Mouse (Mus musculus): ENCODE results near the gene Mbd6. TPM values are rescaled to one million over a fixed set of nuclear protein-coding genes. Genes with fewer than 3 reads are reported as not detected.
A peak's percentile ranks its signal among the peaks of the same experiment; 100 is the strongest.

Gene Mbd6
- total RNA-seq, 2 experiments from 2014 or later, result 18.7 to 28.9 TPM

GRCm38 (mm10) chr10:127263631-127264030, 25.2 kb downstream of the Mbd6 start:
- no peak for DNase-seq

- no peak for DNase-seq
Measured at GRCm38 (mm10) chr10:127262548-127263398, 26.0 kb downstream of the Mbd6 start, which contains the start of gene Kif5a. TSS of gene Kif5a (minus strand) at chr10:127263348.

DNA sequence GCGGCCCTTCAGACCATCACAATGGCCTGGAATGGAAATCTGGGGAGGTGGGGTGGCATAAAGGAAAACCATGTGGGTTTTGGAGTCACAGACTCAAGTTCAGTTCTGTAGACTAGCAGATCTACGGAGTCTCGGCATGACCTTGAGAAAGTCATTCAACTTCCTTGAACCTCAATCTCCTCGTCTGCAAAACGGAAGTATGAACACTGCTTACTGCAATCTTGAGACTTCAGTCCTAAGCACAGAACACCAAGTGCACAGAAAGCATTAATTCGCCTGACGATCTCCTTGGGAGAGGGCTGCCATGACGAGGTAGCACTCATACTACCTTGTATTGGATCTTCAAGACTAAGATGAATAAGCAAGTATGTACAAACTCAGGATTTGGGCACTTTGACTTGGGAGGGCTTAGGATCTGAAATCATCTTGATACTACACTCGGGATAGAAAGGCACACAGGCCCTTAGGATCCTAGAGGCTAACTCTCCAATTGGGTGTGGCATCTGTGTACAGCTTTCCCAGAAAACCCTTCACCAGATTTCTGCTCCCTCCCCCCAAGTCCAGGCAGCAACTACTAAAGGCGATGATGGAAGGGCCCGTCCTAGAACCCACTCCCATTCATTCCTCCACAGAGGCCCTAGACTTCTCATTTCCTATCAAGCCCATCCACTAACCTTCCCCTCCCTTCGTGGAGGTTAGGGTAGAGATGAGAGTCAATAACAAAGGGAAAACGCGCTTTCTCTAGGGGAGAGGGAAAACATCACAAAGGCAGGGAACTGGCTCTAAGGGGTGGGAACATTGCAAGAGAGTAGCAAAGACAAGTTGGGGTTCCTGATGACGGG, 26.9 kb downstream of the Mbd6 start:
- DNase-seq, result no peak

GRCm38 (mm10) chr10:127258489-127258888, 30.3 kb downstream of the Mbd6 start:
- DNase-seq, result no peak

GRCm38 (mm10) chr10:127257790-127258189, 31.0 kb downstream of the Mbd6 start:
- DNase-seq, result no peak

DNA sequence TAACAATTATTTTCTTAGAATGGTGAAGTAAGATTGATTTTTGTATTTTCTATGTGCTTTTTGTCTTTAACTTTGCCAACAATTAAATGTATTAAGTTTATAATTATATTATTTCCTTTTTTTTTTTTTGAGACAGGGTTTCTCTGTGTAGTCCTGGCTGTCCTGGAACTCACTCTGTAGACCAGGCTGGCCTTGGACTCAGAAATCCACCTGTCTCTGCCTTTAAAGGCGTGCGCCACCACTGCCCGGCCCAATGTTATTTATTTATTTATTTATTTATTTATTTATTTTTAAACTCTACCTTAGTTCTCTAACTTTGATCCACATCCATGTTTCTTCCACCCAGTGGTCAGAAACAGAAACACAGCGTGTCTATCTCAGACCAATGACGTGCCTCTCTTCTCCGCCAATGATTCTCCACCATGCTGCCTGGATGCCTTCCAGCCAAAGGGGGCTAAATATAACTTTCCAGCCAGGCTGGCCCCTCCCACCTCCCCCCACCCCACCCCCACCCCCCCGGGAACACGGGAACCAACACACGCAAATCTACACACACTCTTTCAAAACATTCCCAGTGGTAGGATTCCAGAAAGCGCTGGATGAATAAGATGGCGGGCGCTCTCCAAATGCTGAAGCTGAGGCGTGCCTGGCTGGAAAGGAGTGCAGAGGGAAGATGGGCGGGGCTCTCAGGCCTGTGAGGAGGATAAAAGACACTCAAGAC, 33.0 kb downstream of the Mbd6 start:
- DNase-seq, result peak; percentile 60

DNA sequence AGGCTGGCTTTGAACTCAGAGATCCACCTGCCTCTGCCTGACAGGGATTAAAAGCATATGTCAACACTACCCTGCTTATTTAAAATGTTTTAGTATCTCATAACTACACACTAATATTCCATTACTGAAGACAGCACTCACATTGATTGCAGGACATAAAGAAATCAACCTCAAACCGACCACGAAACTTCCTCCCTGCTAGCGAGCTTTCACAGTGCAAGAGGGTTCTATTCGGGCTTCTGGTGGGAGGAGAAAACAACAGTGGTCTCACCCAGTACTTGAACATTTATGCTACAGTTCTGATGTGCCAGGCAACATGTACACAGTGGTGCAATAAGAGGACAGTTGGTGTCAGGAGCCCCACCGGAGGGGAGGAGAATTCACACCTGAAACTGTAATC, 38.0 kb downstream of the Mbd6 start:
- DNase-seq, result no peak

DNA sequence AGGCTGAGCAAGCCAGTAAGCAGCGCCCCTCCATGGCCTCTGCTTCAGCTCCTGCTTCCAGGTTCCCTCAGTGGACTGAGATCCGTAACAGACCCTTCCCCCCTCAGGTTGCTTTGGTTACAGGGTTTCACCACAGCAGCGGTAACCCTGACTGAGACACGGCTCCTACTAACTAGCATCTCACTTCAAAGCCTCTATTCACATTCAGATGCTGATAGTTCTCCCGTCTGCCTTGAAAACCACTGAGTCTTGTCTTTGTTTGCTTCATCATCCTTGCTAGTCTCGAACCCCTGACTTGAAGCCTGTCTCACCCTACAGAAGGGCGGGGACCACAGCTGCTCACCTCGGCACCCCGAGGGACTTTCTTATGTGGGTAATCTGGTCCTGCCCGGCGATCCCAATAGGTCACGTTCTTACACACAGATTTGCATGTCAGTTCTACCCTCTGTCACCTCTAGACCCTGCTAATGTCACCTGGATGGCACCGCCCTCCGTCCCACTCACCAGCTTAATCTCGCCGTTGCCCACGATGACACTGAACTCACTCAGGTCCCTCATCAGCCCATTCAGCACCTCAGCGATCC, 50.5 kb downstream of the Mbd6 start:
- no peak for DNase-seq

GRCm38 (mm10) chr10:127236541-127236940, 52.3 kb downstream of the Mbd6 start:
- no peak for DNase-seq

DNA sequence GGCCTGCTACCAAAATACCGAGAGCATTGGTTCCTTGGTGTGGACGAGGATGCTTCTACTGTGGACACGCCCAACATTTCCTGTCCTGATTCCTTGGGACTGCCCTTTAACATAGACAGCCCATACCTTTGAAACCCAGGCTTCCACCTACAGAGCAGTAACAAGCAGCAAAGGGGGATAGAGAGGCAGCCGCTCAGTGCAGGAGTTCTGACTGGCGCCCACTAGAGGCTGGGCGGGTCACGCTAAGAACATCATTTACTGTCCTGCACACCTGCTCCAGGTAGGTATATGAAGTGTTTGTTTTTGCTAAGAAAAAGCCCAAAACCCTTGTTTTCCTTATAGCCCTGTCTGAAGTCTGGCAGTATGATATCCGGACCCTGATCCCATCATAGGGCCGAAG, 55.7 kb downstream of the Mbd6 start:
- DNase-seq, result no peak

Other genes with a start within 250 kb of the Mbd6 start
- 10 to 100 TPM; 14.7 to 18.9 TPM for gene Mettl1, start 247.6 kb downstream of the Mbd6 start, total RNA-seq (2021)
- gene Eef1akmt3, start 247.5 kb downstream of the Mbd6 start, total RNA-seq (2021), result under 1 TPM; 0.21 to 0.84 TPM
- gene Cyp27b1, start 240.8 kb downstream of the Mbd6 start, total RNA-seq (2021), result under 1 TPM; 0.45 to 0.49 TPM
- 1 to 10 TPM; 1.1 to 2.0 TPM for gene March9, start 228.8 kb downstream of the Mbd6 start, total RNA-seq (2021)
- 100 to 1,000 TPM; 122 to 147 TPM for gene Cdk4, start 225.5 kb downstream of the Mbd6 start, total RNA-seq (2021)
- gene Tspan31, start 218.8 kb downstream of the Mbd6 start, total RNA-seq (2021), result 10 to 100 TPM; 29.7 to 32.0 TPM
- 1 to 10 TPM; 2.7 to 3.4 TPM for gene Agap2, start 213.7 kb downstream of the Mbd6 start, total RNA-seq (2021)
- gene Os9, start 167.9 kb downstream of the Mbd6 start, total RNA-seq (2021), result 10 to 100 TPM; 29.4 to 33.9 TPM
- gene B4galnt1, start 123.8 kb downstream of the Mbd6 start, total RNA-seq (2021), result 1 to 10 TPM; 1.6 to 3.3 TPM
- gene Slc26a10, start 108.4 kb downstream of the Mbd6 start, total RNA-seq (2021), result 1 to 10 TPM; 3.0 to 6.1 TPM
- gene Arhgef25, start 98.9 kb downstream of the Mbd6 start, total RNA-seq (2021), result 10 to 100 TPM; 16.2 to 26.2 TPM
- gene Dtx3, start 93.3 kb downstream of the Mbd6 start, total RNA-seq (2021), result 10 to 100 TPM; 28.8 to 37.6 TPM
- gene Pip4k2c, start 77.4 kb downstream of the Mbd6 start, total RNA-seq (2021), result 1 to 10 TPM; 8.5 to 9.6 TPM
- gene Kif5a, start 25.7 kb downstream of the Mbd6 start, total RNA-seq (2021), result 1 to 10 TPM; 1.1 to 1.6 TPM
- gene Dctn2, start 22.6 kb downstream of the Mbd6 start, total RNA-seq (2021), result 100 to 1,000 TPM; 117 to 120 TPM
- gene Mars, start 22.8 kb upstream of the Mbd6 start, total RNA-seq (2021), result 10 to 100 TPM; 44.5 to 54.8 TPM
- 1 to 10 TPM; 1.1 to 2.3 TPM for gene Arhgap9, start 32.9 kb upstream of the Mbd6 start, total RNA-seq (2021)
- gene Gli1, start 53.0 kb upstream of the Mbd6 start, total RNA-seq (2021), result 1 to 10 TPM; 3.3 to 6.8 TPM
- not detected for gene Inhbe, start 65.4 kb upstream of the Mbd6 start, total RNA-seq (2021)
- not detected for gene Inhbc, start 81.4 kb upstream of the Mbd6 start, total RNA-seq (2021)
- gene R3hdm2, start 91.3 kb upstream of the Mbd6 start, total RNA-seq (2021), result 10 to 100 TPM; 92.6 to 93.1 TPM
- gene Stac3, start 212.7 kb upstream of the Mbd6 start, total RNA-seq (2021), result 100 to 1,000 TPM; 272 to 307 TPM
- gene Ndufa4l2, start 225.9 kb upstream of the Mbd6 start, total RNA-seq (2021), result 10 to 100 TPM; 20.5 to 24.2 TPM
- 10 to 100 TPM; 30.5 to 33.4 TPM for gene Shmt2, start 233.4 kb upstream of the Mbd6 start, total RNA-seq (2021)
- gene Nxph4, start 245.5 kb upstream of the Mbd6 start, total RNA-seq (2021), result 1 to 10 TPM; 1.6 to 1.9 TPM

Measured in gastrocnemius, postnatal 10 days (tissue).